Mouse (Mus musculus) cerebellum, adult 18-20 months (tissue): ENCODE measurements around the gene Eef1g.

ENCODE experiments used
- DNase-seq, 2 experiments: peaks; one replicate each; pipeline ENCODE4 v3.0.0; 2021

Eef1g gene

DNA sequence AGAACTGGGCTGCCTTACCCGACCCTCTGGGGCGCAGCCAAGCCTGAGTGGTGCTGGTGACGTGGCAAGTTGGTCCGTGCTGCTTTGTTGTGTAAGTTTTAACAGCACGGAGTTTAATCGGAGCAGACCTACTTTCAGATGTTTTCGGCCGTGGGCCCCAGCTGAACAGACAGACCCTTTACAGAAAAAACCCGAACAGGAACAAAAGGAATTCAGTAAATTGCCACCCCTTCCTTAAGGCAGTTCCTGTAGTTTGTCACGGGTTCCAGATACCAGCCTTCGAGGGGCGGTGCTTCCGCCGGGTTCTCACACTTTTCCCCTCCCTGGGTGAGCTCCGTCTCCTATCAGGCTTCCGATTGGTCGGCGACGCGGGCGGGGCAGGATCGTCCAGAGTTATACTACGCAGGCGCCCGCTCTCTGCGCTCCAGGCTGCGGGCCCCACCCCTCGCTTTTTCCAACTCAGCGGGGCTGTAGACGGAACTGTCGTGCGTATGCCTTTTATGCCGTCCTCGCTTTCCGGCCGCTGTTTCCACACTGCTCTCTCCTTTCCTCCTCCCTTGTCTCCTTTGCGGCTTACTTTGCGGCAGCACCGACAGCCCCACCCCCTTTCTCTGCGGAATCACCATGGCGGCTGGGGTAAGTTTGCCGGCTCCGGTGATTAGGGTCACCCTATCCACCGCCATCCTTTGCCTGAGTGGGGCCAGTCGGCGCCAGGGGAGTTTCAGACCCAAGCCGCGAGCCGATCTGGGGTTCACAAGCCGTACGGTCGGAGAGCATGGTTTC, at the start of gene Eef1g:
Gene Eef1g (plus strand): TSS at position 452 of the 783 bp plus-strand sequence.
- DNase-seq = peak; percentile 97 to 99

DNA sequence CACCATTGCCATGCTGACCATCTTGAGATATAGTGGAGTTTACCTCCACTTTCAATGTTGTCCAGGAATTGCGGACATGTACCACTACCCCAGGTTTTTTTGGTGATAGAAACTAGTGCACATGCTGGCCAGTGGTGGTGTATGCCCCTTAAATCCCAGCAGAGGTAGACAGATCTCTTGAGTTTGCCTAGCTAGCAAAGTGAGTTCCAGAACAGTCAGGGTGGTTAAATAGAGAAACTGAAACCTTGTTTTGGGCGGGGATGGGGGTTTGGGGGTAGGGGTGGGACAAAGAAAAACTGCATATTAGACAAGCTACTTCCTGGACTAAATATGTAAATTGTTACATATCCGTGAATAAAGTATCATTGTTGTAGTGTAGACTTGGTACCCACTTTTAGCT, 47.8 kb upstream of the Eef1g start:
- no peak for DNase-seq

DNA sequence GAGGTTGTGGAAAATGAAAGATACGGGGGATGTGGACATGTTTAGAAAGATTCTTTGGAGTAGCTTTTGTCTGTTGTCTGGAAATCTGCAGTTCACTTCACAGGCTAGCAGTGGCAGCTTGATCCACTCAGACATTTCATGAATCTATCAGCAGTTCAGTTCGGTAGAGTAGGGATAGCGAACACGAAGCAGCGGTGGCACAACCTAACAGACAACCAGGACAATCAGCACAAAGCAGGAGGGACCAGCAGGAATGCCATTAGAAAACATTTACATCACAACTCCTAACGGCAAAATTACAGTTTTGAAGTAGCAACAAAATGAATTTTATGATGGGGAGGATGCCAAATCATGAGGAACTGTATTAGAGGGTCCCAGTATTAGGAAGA, 47.2 kb upstream of the Eef1g start:
- no peak for DNase-seq

DNA sequence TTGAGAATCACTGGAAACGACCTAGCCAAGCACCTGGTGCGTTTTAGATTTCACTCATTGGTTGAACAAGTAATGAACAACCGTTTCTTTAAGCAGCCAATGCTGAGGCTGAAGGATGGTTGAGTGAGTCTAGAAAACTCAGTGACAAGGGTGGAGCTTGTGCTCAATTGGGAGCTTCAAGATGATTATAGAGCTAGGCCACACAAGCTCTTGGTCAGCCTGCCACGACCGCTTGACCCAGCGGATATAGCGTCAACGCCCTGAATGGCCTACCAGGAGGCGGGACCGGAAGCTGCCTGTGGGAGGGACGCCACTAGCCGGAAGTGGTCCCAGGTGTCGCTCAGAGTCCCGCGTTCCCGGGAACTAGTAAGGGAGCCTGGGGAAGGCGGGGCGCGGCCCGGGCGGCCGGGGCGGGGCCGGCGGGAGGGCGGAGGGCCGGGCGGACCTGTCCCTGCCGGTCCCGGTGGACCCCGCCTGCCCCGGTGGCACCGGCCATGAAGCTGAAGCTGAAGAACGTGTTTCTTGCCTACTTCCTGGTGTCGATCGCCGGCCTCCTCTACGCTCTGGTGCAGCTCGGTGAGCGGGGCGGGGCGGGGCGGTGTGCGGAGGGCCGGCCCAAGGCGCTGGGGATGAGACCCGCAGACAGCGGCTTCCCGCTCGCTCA, 46.6 kb upstream of the Eef1g start, which contains the start of gene B3gat3:
Gene B3gat3 (plus strand): TSS at position 302 of the 664 bp plus-strand sequence.
- DNase-seq = peak; percentile 96 to 97

DNA sequence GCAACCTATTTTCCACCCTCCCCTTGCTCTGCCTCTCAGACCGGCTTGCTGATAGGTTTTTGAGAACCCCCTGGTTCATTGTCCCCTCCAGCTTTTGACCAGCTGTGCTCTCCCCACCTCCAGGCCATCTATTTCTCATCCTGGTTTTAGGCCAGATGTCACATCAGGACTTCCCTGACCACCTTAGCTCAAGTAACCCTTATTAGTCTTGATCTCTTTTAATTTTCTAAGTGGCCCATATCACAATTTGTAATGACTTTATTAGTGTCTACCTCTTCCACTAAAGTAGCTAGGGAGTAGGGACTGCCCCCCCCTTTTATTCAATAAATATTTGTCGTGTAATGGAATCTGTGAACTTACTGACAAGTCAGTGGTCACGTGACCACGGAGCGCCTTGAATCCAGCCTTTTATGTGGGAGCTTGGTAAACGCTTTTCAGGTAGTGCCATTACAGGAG, 46.0 kb upstream of the Eef1g start:
- DNase-seq = no peak

DNA sequence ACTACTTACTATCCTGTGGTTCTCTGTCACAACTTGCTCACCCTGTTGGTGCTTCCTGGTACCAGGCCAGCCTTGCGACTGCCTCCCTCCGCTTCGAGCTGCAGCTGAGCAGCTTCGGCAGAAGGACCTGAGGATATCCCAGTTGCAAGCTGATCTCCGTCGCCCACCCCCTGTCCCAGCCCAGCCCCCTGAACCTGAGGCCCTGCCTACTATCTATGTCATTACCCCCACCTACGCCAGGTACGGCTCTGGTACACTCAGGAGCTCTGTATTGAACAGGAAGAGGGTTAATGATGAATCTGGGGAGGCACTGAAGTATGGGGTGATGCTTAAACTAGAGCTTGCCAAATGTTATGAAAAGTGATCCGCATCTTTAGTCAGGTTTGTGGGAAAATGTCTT, 45.1 kb upstream of the Eef1g start:
- no peak for DNase-seq

DNA sequence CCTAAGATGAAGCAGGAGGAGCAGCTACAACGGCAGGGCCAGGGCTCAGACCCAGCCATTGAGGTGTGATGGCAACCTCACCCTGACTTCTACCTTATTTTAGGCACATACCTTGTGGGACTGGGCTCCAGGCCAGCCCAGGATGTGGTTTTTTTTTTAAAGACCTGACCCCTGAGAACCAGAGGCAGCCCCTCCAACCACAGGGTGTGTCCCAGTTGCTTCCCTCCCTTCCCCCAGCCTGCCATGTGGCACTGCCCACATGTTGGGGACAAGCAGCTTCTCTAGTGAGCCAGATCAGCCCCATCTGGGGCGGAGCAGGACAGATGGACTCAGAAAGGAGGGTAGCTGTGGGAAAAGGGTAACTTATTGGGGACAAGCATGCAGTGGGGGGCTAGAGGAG, 40.1 kb upstream of the Eef1g start:
- DNase-seq = no peak

DNA sequence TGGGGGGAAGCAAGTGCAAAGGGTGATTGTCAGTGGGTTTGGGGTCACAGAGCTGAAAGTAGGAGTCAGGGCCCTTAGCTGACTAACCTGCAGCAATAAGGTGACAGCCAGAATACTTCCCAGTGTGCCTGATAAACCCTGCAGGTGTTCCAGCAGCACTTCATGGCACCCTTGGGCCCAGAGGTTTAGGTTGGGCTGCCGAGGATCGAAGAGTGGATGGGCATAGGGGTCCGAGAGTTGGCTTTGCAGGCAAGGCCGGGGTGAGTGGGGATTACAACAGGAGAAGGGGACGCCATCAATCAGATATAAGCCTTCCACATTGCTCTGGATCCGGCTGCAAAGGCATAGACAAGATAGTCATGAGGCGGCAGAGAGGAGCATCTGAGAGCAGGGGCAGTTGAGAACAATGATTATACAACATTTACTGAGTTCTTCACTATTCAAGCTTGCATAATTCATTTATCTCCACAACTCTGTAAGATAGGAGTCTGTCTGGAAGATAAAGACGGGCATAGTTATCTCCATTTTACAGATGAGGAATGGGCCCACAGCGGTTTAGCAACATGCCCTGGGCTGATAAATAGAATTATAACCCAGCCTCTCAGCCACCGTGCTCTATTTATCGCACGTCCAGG, 38.8 kb upstream of the Eef1g start:
- no peak for DNase-seq

DNA sequence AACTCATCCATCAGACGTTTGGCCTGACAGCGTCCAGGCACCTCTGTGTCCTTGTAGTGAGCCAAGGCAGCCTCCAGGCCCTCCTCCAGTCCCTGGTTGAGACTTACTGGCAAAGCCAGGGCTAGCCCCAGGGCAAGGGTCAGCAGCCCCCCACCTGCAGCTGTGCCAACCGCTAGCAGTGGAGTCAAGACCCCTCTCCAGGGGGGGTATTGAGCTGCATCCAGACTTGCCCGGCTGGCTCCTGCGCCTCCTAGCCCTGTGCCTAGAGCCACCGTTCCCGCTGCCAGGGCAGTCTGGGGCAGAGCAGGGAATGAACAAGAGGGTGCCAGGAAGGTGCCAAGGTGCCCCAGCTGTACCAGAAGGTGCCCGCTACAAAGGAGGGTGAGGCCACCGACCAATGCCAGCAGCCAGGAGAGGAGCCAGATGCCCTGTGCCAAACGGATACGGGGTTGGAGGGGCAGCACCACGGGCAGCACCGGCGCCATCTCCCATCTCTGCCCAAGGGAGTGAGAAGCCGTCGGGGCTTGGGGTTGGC, 38.1 kb upstream of the Eef1g start:
- peak in 1 of 2 experiments; percentile 60 for DNase-seq

DNA sequence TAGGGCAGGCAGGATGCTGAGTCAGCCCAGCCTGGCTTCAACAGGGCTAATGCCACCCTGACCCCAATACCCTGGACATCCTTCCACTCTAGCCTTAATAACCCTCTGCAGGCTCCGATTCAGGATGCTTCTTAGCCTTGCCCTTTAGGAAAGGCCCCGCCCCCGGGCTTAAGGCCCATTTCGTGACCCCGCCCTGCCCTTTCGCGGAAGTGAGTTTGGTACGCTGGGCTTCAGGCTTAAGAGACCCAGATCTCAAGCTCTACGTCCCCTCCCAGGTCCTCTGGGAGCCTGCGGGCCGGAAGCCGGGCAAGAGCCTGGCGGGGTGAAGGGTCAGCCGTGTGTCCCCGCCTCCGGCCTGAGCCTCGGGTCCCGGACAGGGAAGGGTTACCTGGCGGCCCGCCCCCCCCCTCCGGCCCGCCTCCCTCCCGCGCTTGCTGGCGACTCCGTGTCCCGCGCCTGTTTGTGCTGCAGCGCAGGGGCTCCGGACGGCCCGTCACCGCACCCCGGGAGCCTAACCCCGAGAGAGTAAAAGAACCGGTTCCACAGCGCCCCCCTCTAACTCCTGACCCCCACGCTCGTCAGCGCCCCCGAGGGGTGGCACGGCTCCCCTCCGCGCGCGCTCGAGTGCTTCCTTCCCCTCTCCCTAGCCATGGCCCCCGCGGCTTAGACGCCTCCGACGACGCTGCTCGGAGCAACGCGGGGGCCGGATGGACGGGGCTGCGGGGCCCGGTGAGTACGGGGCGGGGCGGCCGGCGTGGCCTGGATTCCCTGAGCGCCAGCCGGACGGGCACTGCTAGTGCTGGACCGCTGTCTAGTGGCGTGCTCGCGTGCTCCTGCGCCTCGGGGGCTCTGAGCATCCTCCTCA, 37.4 kb upstream of the Eef1g start, which contains the start of the genes Rom1 and Eml3:
Gene Rom1 (minus strand): TSS at position 133 of the 865 bp plus-strand sequence.
Gene Eml3 (plus strand): TSS at position 329 of the 865 bp plus-strand sequence.
- DNase-seq = peak; percentile 80 to 82

DNA sequence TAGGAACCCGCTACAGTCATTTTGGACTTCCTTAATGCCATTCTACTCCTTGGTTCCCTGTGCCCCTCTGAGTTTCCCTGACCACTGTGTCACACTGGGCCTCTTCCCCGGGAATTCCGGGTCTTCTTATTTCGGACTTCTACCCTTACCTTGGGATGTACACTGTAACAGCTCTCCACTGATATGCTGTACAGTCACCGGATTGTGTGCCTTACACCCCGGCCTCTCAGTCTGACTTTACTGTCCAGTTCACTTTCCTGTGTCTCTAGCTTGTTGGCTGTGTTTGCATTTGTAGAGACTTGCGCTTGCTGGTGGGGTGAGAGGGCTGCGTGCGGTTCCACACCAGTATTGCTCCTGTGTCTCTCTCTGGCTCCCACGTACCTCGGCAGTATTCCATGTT, 36.7 kb upstream of the Eef1g start:
- no peak for DNase-seq

DNA sequence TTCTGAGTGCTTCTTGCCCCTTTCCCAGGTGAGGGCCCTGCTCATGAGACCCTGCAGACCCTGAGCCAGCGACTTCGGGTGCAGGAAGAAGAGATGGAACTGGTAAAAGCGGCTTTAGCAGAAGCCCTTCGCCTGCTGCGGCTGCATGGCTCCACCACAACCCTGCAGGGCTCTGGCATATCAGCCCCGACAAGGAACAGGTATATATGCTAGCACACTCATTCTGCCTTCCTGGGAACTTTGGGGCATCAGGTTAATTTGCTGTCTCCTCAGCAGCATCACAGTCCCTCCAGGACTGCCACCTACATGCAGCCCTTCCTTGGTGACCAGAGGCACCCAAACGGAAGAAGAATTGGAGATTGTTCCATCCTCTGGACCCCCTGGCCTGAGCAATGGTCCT, 36.1 kb upstream of the Eef1g start:
- DNase-seq = no peak

DNA sequence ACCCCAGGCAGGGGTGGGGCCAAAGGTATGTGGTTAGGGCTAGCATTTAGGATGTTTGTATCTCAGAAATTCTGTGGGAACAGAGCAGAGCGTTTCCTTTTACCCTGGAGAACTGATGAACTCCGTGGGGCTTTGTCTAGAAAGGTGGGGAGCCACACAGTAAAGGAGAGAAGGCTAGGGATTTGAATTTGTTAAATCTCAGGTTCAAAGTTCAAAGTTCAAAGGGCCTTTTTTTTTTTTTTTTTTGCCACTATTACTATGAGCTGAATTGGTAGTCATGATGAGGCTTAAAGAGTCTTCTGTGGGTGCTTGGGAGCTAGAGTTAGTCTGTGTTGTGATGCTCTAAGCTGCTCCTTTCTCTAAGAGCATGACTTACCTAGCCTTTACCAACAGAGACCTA, 30.1 kb upstream of the Eef1g start:
- DNase-seq = no peak

DNA sequence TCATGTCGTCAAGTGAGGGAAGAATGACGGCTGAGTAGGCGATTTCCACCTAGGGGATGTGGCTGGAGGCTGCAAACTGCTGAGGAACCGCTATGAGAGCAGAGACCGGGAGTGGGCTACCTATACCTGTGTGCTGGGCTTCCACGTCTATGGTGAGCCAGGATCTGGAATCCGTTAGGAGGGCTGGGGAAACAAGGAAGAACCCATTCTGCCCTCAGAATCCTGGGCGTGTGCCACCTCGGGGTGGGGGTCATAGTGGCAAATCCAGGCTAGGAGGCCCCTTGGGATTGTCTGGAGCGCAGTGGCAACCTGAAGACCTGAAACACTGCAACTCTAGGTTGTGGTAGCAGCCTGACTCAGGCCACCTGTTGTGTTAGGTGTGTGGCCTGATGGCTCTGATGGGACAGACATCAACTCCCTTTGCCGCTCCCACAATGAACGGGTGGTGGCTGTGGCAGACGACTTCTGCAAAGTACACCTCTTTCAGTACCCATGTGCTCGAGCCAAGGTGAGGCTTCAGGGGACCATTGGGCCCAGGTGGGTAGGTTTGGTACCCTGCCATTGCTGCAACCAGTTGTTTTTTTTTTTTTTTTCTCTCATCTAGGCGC, 26.2 kb upstream of the Eef1g start:
- DNase-seq = peak in 1 of 2 experiments; percentile 37

DNA sequence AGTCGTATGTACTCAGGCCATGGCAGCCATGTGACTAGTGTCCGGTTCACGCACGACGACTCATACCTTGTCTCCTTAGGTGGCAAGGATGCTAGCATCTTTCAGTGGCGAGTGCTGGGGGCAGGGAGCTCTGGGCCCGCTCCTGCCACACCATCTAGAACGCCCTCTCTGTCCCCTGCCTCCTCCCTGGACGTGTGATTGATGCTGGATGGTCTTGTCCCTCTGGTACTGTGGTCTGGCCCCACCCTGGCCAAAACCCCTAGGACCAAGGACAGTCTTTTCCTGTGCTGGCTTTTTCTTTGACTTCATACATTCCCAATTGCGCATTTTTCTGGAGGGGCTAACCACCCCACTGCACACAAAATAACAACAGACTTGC, 25.7 kb upstream of the Eef1g start:
- DNase-seq = peak in 1 of 2 experiments; percentile 36

DNA sequence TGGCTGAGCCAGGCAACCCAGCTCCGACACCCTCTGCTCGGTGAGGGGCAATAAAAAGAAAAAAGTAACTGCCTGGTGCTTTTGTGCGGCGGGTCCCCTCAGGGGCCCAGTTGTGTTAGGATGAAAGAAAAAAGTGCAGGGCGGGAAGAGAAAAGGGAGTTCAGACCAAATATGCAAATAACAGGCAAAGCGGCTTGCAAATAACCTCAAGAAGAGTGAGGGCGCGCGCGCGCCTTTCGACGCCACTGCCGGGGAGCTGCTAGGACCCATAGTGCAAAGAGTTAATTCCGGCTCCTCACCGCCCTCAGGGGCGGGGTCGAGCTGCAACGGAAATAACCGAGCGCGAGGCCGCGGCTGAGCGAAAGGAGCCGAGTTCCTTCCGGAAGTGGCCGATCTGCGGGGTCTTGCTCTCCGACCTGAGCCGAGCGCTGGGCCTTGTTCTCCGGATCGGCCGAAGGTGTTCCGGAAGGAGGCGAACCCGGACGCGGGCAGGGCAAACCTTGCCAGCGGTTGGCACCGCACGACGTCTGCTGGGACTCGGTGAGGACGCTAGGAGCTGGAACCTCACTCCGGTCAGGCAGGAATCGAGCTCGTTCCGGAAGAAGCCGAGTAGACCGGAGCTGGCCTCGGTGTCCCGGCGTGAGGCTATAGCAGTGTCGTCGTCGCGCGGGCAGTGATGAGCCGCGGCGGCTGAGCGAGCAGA, 25.2 kb upstream of the Eef1g start, which contains the start of gene Mta2:
Gene Mta2 (plus strand): TSS at position 361 of the 703 bp plus-strand sequence.
- DNase-seq = peak; percentile 97 to 98

DNA sequence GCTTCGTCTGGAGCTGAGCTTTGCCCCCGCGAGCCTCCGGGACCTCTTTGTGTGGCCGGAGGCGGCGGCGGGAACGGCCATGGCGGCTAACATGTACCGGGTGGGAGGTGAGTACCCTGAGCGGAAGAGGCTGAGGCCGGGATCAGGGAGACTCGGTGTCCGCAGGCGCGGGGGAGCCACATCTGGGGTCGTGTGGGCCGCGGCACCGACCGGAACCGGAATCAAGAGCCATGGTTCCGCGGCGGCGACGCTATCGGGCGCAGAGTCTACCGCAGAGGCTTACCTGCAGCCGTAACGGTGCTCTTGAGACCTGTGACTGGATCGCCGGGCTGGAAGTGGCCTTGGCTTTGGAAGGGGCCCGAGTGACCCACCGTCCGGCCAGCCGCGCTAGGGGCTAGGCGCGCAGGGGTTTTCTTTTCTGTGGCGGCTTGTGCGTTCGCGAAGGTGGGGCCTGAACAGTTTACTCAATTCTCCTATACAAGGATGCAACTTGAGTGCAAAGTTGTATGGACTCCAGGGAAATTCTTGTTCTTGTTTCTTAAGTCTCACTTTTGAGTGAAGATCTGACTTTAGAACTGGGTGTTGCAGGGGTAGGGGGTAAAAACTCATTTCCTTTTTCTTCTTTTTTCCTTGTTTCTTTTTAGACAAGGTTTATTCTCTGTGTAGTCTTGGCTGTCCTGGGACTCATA, 24.4 kb upstream of the Eef1g start:
- DNase-seq = no peak

DNA sequence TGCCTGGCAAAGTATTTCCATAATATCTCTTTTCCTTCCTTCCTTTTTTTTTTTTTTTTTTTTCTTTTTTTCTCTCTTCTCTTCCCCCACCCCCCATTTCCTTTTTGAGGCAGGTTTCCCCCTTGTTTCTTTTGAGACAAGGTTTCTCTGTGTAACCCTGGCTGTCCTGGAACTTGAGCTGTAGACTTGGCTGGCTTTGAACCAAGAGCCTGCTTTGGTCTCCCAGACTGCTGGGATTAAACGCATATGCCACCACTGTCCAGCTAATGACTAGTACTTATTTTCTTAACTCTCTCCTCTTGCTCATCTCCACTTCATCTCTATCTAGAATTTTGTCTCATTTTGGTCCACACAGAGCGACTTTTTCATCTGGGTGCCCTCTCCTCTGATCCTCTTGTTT, 23.8 kb upstream of the Eef1g start:
- no peak for DNase-seq

DNA sequence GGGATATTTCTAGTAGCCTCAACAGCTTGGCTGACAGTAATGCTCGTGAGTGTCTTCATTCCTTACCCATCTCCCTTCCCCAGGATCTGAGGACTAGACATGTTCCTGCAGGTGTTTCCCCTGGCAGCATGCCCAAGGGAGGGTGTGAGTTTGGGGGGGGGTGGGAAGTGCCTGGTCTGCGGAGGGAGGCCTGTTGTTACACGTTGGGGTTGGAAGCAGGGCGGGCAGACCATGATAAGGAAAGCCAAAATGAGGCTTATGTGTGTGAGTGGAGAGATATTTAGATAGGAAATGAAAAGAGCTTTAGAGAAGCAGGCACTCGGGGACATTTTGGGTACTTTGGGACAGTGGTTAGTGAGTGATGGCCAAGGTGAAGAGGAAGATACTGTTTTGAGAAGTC, 22.8 kb upstream of the Eef1g start:
- no peak for DNase-seq

DNA sequence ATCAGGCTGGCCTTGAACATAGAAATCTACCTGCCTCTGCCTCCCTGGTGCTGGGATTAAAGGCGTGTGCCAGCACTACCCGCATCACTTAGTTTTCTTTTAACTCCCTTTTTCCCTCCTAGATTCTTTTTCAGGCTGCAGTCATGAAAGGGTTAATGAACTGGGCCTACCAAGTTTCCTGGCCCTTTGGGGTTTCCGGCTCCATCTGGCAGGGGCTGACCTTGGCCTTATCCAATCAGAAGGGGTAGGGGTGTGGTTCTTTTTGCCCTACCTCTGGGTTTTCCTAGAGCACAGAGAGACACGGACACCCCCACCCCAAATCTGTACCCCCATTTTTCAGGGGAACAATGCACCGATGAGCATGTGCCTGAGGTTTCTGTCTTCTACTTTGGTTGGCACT, 22.1 kb upstream of the Eef1g start:
- DNase-seq = no peak

DNA sequence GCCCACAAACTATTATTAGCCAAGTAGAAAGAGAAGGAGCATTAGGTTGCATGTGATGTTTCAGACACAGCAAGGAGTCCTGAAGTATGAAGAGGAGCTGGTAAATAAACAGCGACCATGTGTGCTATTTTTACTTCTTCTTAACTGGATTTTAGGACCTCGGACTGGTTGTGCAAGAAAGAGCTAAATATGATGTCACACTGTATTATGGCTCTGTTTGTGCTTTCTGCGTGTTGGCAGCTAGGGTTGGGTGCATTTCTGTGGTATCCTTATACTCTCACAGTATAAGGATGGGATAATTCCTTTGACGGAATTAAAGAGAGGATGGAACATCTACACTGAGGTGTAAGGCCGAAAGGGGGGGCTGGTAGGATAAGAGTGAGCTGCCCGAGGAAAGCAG, 21.6 kb upstream of the Eef1g start:
- DNase-seq = no peak
